Mouse (Mus musculus): ENCODE measurements around the gene Anapc1.

- TF ChIP-seq GATA1 (IDR thresholded peaks at IDR 0.05; ENCODE audit: borderline replicate concordance, low read length): no peak
- TF ChIP-seq FLI1 (IDR thresholded peaks at IDR 0.05; ENCODE audit: low read length): no peak
These were observed 71.8 kb downstream of the Anapc1 start for GRCm38 (mm10) chr2:128615366-128615765.
